Mouse (Mus musculus): ENCODE measurements around the gene Cdkal1. TPM values are rescaled to one million over a fixed set of nuclear protein-coding genes. Genes with fewer than 3 reads are reported as not detected.

Gene Cdkal1
- polyA plus RNA-seq, 1 experiment: 6.5 TPM

GRCm38 (mm10) chr13:29490341-29490740, 365.1 kb downstream of the Cdkal1 start:
- no peak overlapping the region for H3K4me3 ChIP-seq (ENCODE audit: insufficient read depth, low read length)
- no peak for TF ChIP-seq CTCF (IDR thresholded peaks at IDR 0.05; ENCODE audit: extremely low read depth, insufficient read depth, low read length)

DNA sequence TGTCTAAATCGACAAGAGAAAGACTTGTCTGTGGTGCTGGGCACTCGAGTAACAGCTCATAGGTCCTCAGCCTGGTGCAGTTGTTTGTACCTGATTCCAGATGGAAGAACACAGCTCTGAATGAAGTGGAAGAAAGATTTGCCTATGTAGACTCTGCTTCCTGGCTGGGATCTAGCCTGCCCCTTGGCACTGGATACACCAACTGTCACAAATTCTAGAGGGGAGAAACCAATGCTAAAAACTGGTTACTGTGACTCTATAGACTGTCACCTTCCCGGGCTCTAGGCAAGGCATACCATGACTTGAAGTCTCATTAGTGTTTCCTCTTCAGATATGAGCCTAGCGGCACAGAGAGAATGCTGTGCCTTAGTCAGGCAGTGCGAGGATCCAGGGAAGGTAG, 366.0 kb downstream of the Cdkal1 start:
- Histone ChIP-seq H3K4me1 (ENCODE audit: control insufficient read depth, insufficient read depth, low read length) (no peaks in the 10 kb centered on the region), H3K27ac (ENCODE audit: insufficient read depth, low read length) (no peak overlapping the region), H3K4me3 (ENCODE audit: insufficient read depth, low read length) (no peak overlapping the region)
- no peak for TF ChIP-seq POLR2A (IDR thresholded peaks at IDR 0.05; ENCODE audit: extremely low read depth, insufficient read depth, low read length)
- TF ChIP-seq CTCF (IDR thresholded peaks at IDR 0.05; ENCODE audit: extremely low read depth, insufficient read depth, low read length): no peak

More at GRCm38 (mm10) chr13:29490341-29490740, 365.1 kb downstream of the Cdkal1 start:
- Histone ChIP-seq H3K4me1 (ENCODE audit: control insufficient read depth, insufficient read depth, low read length) (no peaks in the 10 kb centered on the region), H3K27ac (ENCODE audit: insufficient read depth, low read length) (no peak overlapping the region)

- TF ChIP-seq CTCF (IDR thresholded peaks at IDR 0.05; ENCODE audit: extremely low read depth, insufficient read depth, low read length) (no peak), POLR2A (IDR thresholded peaks at IDR 0.05; ENCODE audit: extremely low read depth, insufficient read depth, low read length) (no peak)
- H3K4me1 ChIP-seq (ENCODE audit: control insufficient read depth, insufficient read depth, low read length): no peaks in the 10 kb centered on the region
These were observed 368.8 kb downstream of the Cdkal1 start for GRCm38 (mm10) chr13:29486709-29487108.

GRCm38 (mm10) chr13:29483950-29484349, 371.5 kb downstream of the Cdkal1 start:
- Histone ChIP-seq H3K4me1 (ENCODE audit: control insufficient read depth, insufficient read depth, low read length) (no peaks in the 10 kb centered on the region), H3K27ac (ENCODE audit: insufficient read depth, low read length) (no peak overlapping the region), H3K4me3 (ENCODE audit: insufficient read depth, low read length) (no peak overlapping the region)
- no peak for TF ChIP-seq CTCF (IDR thresholded peaks at IDR 0.05; ENCODE audit: extremely low read depth, insufficient read depth, low read length)
- TF ChIP-seq POLR2A (IDR thresholded peaks at IDR 0.05; ENCODE audit: extremely low read depth, insufficient read depth, low read length): no peak

More at GRCm38 (mm10) chr13:29486709-29487108, 368.8 kb downstream of the Cdkal1 start:
- Histone ChIP-seq H3K4me3 (ENCODE audit: insufficient read depth, low read length) (no peak overlapping the region), H3K27ac (ENCODE audit: insufficient read depth, low read length) (no peak overlapping the region)

- no peak for TF ChIP-seq CTCF (IDR thresholded peaks at IDR 0.05; ENCODE audit: extremely low read depth, insufficient read depth, low read length)
- TF ChIP-seq POLR2A (IDR thresholded peaks at IDR 0.05; ENCODE audit: extremely low read depth, insufficient read depth, low read length): no peak
- Histone ChIP-seq H3K4me1 (ENCODE audit: control insufficient read depth, insufficient read depth, low read length) (no peaks in the 10 kb centered on the region), H3K27ac (ENCODE audit: insufficient read depth, low read length) (no peak overlapping the region), H3K4me3 (ENCODE audit: insufficient read depth, low read length) (no peak overlapping the region)
These were observed 373.2 kb downstream of the Cdkal1 start for GRCm38 (mm10) chr13:29482147-29482863.

DNA sequence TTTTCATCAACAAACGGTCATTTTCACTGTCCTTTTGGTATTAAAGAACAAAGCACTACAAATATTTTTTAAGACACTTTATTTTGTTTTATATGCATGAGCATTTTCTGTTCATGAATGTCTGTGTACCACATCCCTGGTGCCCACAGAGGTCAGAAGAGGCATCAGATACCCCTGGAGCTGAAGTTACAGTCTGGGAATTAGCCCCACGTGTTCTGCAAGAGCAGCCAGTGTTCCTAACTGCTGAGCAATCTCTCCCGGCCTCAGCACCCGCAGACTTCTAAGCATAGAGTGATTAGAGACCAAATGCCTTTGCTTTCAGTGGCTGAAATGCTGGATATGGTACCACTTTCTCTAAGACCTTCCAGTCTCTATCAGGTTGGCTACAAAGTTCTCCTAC, 379.1 kb downstream of the Cdkal1 start:
- H3K4me3 ChIP-seq (ENCODE audit: insufficient read depth, low read length): no peak overlapping the region
- no peaks in the 10 kb centered on the region for H3K4me1 ChIP-seq (ENCODE audit: control insufficient read depth, insufficient read depth, low read length)
- no peak for TF ChIP-seq POLR2A (IDR thresholded peaks at IDR 0.05; ENCODE audit: extremely low read depth, insufficient read depth, low read length)
- TF ChIP-seq CTCF (IDR thresholded peaks at IDR 0.05; ENCODE audit: extremely low read depth, insufficient read depth, low read length): no peak

GRCm38 (mm10) chr13:29474301-29474700, 381.2 kb downstream of the Cdkal1 start:
- no peak for TF ChIP-seq POLR2A (IDR thresholded peaks at IDR 0.05; ENCODE audit: extremely low read depth, insufficient read depth, low read length)
- TF ChIP-seq CTCF (IDR thresholded peaks at IDR 0.05; ENCODE audit: extremely low read depth, insufficient read depth, low read length): no peak
- Histone ChIP-seq H3K4me1 (ENCODE audit: control insufficient read depth, insufficient read depth, low read length) (no peaks in the 10 kb centered on the region), H3K4me3 (ENCODE audit: insufficient read depth, low read length) (no peak overlapping the region), H3K27ac (ENCODE audit: insufficient read depth, low read length) (no peak overlapping the region)

More for the DNA sequence above, 379.1 kb downstream of the Cdkal1 start:
- H3K27ac ChIP-seq (ENCODE audit: insufficient read depth, low read length): no peak overlapping the region

DNA sequence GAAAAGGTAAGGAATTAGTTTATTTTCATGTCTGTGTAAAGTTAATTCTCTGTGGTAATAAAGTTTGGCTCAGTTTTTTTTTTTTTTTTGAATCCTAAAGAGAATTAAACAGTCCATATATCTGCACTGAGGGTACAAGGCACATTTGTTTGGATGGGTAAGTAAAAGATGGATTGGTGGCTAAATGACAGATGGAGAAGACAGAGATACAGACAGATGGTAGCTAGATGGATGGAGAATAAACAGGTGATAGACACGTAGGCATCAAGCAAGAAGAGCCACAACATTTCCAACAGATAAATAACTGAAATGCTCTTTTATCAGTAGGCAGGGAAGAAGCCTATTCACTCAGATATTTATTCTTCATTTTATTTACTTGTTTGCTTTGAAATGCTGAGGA, 381.7 kb downstream of the Cdkal1 start:
- no peak overlapping the region for H3K27ac ChIP-seq (ENCODE audit: insufficient read depth, low read length)
- H3K4me1 ChIP-seq (ENCODE audit: control insufficient read depth, insufficient read depth, low read length): no peaks in the 10 kb centered on the region
- no peak overlapping the region for H3K4me3 ChIP-seq (ENCODE audit: insufficient read depth, low read length)
- no peak for TF ChIP-seq POLR2A (IDR thresholded peaks at IDR 0.05; ENCODE audit: extremely low read depth, insufficient read depth, low read length)
- no peak for TF ChIP-seq CTCF (IDR thresholded peaks at IDR 0.05; ENCODE audit: extremely low read depth, insufficient read depth, low read length)

- peaks cover 2% of the 10 kb centered on the region for H3K4me1 ChIP-seq (ENCODE audit: control insufficient read depth, insufficient read depth, low read length)
- no peak overlapping the region for H3K4me3 ChIP-seq (ENCODE audit: insufficient read depth, low read length)
- H3K27ac ChIP-seq (ENCODE audit: insufficient read depth, low read length): no peak overlapping the region
- no peak for TF ChIP-seq POLR2A (IDR thresholded peaks at IDR 0.05; ENCODE audit: extremely low read depth, insufficient read depth, low read length)
- no peak for TF ChIP-seq CTCF (IDR thresholded peaks at IDR 0.05; ENCODE audit: extremely low read depth, insufficient read depth, low read length)
These were observed 393.2 kb downstream of the Cdkal1 start for GRCm38 (mm10) chr13:29462271-29462670.

DNA sequence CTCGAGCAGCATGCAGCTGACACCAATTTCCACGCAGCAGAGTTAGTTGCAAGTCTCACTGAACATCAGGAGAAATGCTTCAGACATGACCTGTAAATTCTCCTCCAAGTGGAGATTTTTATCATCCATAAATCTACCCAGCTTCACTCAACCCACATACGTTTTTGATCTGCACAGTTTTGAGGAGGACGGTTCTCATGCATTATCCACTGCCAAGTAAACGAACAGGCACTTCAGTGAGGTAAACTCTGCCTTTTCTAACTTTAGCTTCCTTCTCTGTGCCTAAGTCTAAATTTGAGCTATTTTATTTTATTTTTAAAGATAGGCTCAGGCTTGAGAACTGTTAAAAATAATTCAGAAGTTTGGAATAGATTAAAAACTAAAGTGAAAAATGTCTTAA, 394.7 kb downstream of the Cdkal1 start:
- Histone ChIP-seq H3K4me1 (ENCODE audit: control insufficient read depth, insufficient read depth, low read length) (peaks cover 2% of the 10 kb centered on the region), H3K4me3 (ENCODE audit: insufficient read depth, low read length) (no peak overlapping the region), H3K27ac (ENCODE audit: insufficient read depth, low read length) (no peak overlapping the region)
- TF ChIP-seq CTCF (IDR thresholded peaks at IDR 0.05; ENCODE audit: extremely low read depth, insufficient read depth, low read length) (no peak), POLR2A (IDR thresholded peaks at IDR 0.05; ENCODE audit: extremely low read depth, insufficient read depth, low read length) (no peak)
